Mouse (Mus musculus): ENCODE results near the gene Rps6ka4.

Gene Rps6ka4

GRCm38 (mm10) chr19:6840475-6841291 lies at the start of gene Rps6ka4:
Gene Rps6ka4 (minus strand): TSS chr19:6840636.
- peak; percentile 53 for DNase-seq (ENCODE audit: low spot score)

DNA sequence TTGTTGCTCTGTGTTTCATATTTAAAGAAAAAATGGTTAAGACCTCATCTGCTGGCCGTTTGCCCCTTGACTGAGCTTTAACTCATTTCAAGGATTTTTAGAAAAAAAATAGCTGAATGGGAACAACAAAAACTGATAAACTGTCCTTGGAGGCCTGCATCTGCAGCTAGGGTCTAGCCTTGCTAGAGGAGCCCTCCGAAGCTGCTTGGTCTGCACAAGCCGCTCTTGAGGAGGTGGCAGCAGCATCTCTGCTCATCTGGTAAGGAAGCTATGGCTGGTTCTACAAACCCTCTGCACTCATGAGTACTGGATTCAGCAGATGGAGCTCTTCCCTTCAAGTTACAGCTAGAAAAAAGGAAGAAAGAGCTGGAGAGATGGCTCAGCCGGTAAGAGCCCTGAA lies 37.5 kb upstream of the Rps6ka4 start:
- DNase-seq (ENCODE audit: low spot score), result no peak

DNA sequence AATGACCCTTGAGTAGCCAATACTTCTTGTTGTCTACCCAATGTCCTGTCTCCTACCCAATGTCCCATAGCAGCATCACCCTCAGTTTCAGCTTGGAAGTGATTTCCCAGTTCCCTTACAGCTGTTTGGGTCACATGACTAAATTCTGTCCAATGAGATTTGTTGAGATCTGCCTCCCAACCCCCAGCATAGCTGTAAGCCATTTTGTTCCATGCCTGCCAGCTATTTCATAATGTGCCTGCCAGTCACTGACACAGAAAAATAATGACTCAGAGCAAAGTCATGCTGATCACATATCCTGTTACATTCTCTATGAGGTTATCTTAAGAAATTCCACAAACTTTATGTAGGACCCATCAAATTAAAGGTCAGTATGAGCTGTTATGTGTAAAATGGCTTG lies 36.4 kb upstream of the Rps6ka4 start:
- no peak for DNase-seq (ENCODE audit: low spot score)

DNA sequence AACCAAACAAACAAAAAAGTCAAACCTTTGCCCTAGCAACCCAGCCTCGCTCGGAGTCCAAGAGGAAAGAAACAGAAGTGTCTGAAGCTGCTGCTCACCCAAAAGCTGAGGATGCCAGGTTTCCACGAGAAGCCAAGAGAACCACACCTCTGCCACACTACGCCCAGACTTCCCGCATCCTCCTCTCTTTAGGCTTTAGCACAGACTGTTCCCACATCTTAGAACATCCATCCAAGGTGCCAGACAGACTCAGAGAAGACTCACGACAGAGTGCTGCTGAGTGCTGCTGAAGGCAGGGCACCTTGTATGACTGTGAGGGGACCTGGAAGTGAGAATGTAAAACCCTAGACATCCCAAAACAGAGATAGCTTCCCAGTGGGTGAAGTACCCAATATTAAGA lies 35.4 kb upstream of the Rps6ka4 start:
- DNase-seq (ENCODE audit: low spot score), result no peak

GRCm38 (mm10) chr19:6874257-6874656 lies 33.8 kb upstream of the Rps6ka4 start:
- DNase-seq (ENCODE audit: low spot score), result no peak

DNA sequence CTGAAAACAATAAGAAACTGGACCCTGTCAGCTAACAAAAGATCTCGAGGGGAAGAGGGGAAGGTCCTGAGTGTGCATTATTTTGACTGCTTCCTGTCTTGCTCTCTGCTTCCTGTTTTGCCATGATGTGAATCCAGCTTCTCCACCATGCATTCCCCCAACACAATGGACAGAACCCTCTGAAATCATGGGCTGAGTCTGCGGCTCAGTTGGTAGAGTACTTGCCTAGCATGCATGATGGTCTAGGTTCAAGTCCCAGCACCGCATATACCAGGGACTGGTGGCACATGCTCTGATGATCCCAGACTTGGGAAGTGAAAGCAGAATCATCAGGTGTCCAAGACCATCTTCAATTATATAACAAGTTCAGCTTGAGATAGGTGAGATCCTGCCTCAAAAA lies 32.3 kb upstream of the Rps6ka4 start:
- DNase-seq (ENCODE audit: low spot score), result no peak

GRCm38 (mm10) chr19:6871574-6872271 lies 31.3 kb upstream of the Rps6ka4 start:
- peak; percentile 33 for DNase-seq (ENCODE audit: low spot score)

- DNase-seq (ENCODE audit: low spot score), result peak; percentile 67
Observed at GRCm38 (mm10) chr19:6869355-6869754, 28.9 kb upstream of the Rps6ka4 start.

DNA sequence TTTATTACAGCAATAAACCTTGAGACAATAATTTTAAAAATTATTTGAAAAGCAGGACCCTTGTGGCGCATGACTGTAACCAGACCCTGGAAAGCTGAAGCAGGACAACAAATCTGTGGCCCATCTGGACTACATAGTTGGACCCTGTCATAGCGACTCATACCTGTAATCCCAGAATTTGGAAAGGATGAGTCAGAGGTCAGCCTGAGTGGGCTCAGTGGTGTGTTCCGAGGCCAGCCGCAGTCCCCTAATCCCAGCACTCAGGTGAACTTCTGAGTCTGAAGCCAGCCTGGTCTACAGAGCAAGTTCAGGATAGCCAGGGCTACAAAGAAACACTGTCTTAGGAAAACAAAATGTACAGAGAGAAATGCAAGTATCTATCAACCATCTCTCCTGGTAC lies 21.0 kb upstream of the Rps6ka4 start:
- no peak for DNase-seq (ENCODE audit: low spot score)

DNA sequence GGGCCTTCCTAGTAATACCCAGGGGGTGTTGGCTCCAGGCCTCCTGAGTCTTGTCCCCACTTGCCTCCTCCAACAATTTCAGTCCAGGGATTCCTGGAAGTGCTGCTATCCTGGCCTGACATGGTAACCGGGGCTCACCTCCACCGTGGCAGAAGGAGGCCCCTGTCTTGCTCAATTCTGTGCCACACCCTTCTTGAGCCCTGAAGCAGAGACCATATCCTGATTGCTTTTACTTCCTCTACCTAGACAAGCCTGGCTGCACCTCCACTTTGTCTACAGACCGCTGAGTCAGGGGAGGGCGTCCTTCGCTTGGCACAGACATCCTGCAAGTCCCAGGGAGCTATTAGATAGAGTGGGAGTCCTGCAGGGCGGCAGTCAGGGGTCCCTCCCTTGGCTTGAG lies 20.3 kb upstream of the Rps6ka4 start:
- no peak for DNase-seq (ENCODE audit: low spot score)

GRCm38 (mm10) chr19:6859971-6860370 lies 19.5 kb upstream of the Rps6ka4 start:
- DNase-seq (ENCODE audit: low spot score), result no peak

- DNase-seq (ENCODE audit: low spot score), result no peak
Observed at GRCm38 (mm10) chr19:6859032-6859651, 18.7 kb upstream of the Rps6ka4 start.

DNA sequence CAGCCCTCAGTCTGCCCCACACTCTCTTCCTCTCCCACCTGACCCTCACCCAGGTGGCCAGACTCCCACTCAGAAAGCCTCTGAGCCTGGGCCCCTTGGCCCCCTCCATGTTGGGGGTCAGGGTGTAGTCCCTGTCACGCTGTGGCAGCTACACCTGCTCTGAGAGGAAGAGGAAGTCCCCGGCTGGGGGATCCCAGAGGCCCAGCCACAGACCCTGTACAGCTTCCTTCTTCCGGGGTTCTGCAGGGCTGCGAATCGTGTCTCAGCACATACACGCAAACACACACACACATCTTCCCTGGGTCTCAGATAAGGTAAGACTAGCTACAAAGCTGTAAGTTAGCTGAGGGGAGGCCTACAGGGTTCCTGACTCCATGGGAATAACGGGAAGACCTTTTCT lies 17.6 kb upstream of the Rps6ka4 start, which contains the start of gene Ccdc88b:
TSS of gene Ccdc88b (minus strand) at position 181 of the 400 bp plus-strand sequence.
- DNase-seq (ENCODE audit: low spot score), result no peak

GRCm38 (mm10) chr19:6857391-6858005 lies 17.1 kb upstream of the Rps6ka4 start:
- DNase-seq (ENCODE audit: low spot score), result no peak

DNA sequence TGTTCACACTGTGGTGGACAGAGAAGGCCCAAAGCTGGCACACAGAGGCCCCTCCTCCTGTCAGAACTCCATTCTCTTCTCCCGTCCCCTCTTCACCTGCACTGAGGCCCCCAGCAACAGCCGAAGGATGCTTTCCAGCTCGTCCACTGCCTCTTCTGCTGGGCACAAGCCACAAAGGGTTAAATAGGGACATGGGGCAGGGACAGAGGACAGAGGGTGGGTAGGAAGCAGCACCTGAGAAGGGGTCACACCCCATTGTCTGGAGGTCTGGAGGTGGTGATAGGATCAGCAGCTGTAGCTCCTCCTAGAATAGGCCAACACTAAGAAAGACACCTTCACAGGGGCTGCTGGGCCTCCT lies 16.5 kb upstream of the Rps6ka4 start:
- DNase-seq (ENCODE audit: low spot score), result no peak

DNA sequence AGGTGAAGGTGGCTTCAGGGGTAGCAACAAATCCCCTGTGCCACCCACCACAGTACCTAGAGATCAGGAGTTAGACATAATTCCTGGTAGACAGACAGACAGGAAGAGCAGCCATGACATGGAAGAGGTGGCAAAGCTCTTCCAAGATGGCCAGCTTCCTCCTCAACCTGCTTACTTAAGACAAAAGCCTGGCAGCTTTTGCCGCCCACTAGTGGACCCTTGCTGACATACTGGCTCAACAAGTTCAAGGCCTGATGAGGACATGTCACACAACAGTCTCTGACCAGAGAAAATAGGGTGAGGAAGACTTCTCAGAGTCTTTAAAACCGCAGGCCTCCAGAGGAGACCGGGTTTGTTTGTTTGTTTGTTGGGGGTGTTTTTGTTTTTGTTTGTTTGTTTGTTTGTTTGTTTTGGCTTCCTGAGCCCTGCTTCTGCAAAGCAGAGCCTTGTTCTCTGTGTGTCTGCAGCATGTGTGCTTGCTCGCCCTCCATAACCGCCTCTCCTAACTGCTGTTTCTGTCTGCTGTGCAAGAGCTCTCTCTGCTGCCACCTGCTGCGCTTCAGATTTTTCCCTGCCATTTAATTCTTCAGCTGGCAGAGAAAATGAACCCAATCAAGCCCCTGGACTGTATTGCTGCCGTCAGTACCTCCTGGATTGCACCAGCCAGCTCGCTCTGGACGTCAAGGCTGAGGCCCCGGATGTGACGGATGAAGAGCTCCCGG lies 16.0 kb upstream of the Rps6ka4 start:
- DNase-seq (ENCODE audit: low spot score), result peak; percentile 68

GRCm38 (mm10) chr19:6855225-6856031 lies 15.0 kb upstream of the Rps6ka4 start:
- DNase-seq (ENCODE audit: low spot score), result peak; percentile 86

GRCm38 (mm10) chr19:6854658-6855057 lies 14.2 kb upstream of the Rps6ka4 start:
- DNase-seq (ENCODE audit: low spot score), result no peak

GRCm38 (mm10) chr19:6853903-6854302 lies 13.5 kb upstream of the Rps6ka4 start:
- DNase-seq (ENCODE audit: low spot score), result no peak

DNA sequence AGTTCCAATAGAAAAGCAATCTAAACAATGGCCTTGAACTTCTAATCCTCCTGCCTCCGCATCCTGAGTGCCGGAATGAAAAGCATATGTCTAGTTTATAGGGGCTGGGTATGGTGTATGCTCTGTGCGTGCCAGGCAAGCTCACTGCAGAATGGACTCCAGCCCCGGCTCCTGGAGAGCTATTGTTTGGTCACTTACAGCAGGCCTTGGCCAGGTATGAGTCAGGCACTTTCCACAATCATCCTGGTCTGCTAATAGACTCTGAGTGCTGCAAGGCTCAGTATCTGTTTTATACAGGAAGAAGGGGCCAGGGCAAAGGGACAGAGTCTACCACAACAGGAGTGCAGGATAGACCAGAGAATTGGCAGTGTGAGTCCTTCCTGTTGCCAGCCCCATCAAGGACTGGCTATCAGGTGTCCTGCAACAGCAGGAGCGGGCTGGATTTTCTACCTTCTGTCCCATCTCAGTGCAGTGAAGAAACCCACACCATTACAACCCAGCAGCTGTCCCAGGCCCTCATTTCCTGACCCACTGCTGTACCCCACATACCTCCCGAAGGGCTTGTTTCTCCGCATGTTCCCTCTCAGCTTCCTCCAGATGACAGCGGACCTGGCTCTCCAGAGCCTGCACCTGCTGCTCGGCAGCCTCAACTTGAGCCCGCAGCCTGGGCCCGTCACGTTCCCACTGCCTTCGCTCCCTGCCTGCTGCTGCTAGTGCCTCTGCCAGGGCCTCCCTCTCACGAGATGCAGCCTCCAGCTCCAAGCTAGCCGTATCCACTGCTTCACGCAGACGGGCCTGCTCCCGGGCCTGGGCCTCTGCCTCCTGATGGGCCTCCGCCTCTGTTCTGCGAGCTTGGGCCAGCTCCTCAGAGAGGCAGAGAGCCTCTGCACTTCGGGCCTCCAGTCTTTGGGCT lies 12.2 kb upstream of the Rps6ka4 start:
- DNase-seq (ENCODE audit: low spot score), result no peak
